Mouse (Mus musculus) natural killer cell, adult 2 months (primary cell): ENCODE data around the gene Gtse1.
"Not testable (repeated sequence)": the region's sequence is repeated elsewhere in the genome, so short reads cannot be mapped to it uniquely, and the experiment has no call there.

Experiments used
- DNase-seq, 2 experiments: peaks; one replicate each; pipeline ENCODE4 v3.0.0; 2022; ENCODE audit warnings: low spot score in 2 of 2

Gene Gtse1

GRCm38 (mm10) chr15:85859490-85860031 is at the start of gene Gtse1:
Gene Gtse1 (plus strand): TSS chr15:85859745.
- peak; percentile 89 to 91 for DNase-seq

GRCm38 (mm10) chr15:85810462-85810805 is 49.1 kb upstream of the Gtse1 start:
- no peak for DNase-seq

- peak; percentile 65 to 67 for DNase-seq
These were observed 48.6 kb upstream of the Gtse1 start for GRCm38 (mm10) chr15:85810806-85811521.

GRCm38 (mm10) chr15:85811535-85812277 is 47.8 kb upstream of the Gtse1 start, which contains the start of gene Cdpf1:
Gene Cdpf1 (minus strand): TSS chr15:85811697.
- peak; percentile 97 to 98 for DNase-seq

- no peak for DNase-seq
These were observed 46.1 kb upstream of the Gtse1 start for GRCm38 (mm10) chr15:85813428-85813827.

- DNase-seq, result no peak
These were observed 38.1 kb upstream of the Gtse1 start, which contains the start of gene Pkdrej for GRCm38 (mm10) chr15:85821203-85822010. Gene Pkdrej (minus strand): TSS chr15:85821734.

GRCm38 (mm10) chr15:85822011-85822359 is 37.6 kb upstream of the Gtse1 start:
- no peak for DNase-seq

GRCm38 (mm10) chr15:85826676-85827075 is 32.9 kb upstream of the Gtse1 start:
- no peak for DNase-seq

GRCm38 (mm10) chr15:85828071-85828470 is 31.5 kb upstream of the Gtse1 start:
- DNase-seq, result no peak

GRCm38 (mm10) chr15:85829470-85829869 is 30.1 kb upstream of the Gtse1 start:
- DNase-seq, result no peak

GRCm38 (mm10) chr15:85831954-85832590 is 27.5 kb upstream of the Gtse1 start, which contains the start of gene Ttc38:
Gene Ttc38 (plus strand): TSS chr15:85832306.
- DNase-seq, result peak; percentile 73 to 78

GRCm38 (mm10) chr15:85832599-85832998 is 26.9 kb upstream of the Gtse1 start:
- DNase-seq, result no peak

GRCm38 (mm10) chr15:85835335-85835734 is 24.2 kb upstream of the Gtse1 start:
- peak in 1 of 2 experiments; percentile 17 for DNase-seq

- no peak for DNase-seq
These were observed 22.7 kb upstream of the Gtse1 start for GRCm38 (mm10) chr15:85836887-85837286.

- peak in 1 of 2 experiments; percentile 12 for DNase-seq
These were observed 18.6 kb upstream of the Gtse1 start for GRCm38 (mm10) chr15:85840983-85841382.

- DNase-seq, result no peak
These were observed 17.7 kb upstream of the Gtse1 start for GRCm38 (mm10) chr15:85841796-85842360.

- no peak for DNase-seq
These were observed 14.5 kb upstream of the Gtse1 start for GRCm38 (mm10) chr15:85845071-85845470.

GRCm38 (mm10) chr15:85851656-85852392 is 7.7 kb upstream of the Gtse1 start:
- DNase-seq, result no peak

- DNase-seq, result no peak
These were observed 510 bp upstream of the Gtse1 start for GRCm38 (mm10) chr15:85858980-85859489.

- not testable (repeated sequence) for DNase-seq
These were observed 6.4 kb downstream of the Gtse1 start for GRCm38 (mm10) chr15:85865913-85866312.
